Mouse (Mus musculus) limb, embryonic 11.5 days (tissue): ENCODE data around the gene Lamb3. TPM values are rescaled to one million over a fixed set of nuclear protein-coding genes. Genes with fewer than 3 reads are reported as not detected.

Experiments
- ATAC-seq: fragments of 200-750 bp; cut with Nextera tagmentation; 2 replicates; pipeline ENCODE4 v1.8.0; 2017; ENCODE audit warnings: low read depth; ENCODE audit not compliant: insufficient number of reproducible peaks, low FRiP score, low TSS enrichment
- DNase-seq: peaks from one replicate; pipeline ENCODE4 v3.0.0-alpha.2; 2015; ENCODE audit warnings: low spot score
- H3K27ac ChIP-seq: fragments of 300-500 bp; sonication (generic); replicated peaks from 2 replicates; pipeline ENCODE4 v1.5.1; 2014; ENCODE audit warnings: low read depth, mild to moderate bottlenecking, low read length
- H3K27me3 ChIP-seq: fragments of 300-500 bp; sonication (generic); 2 replicates; pipeline ENCODE4 v1.6.1; 2014; ENCODE audit warnings: mild to moderate bottlenecking, low read length, mixed read lengths; ENCODE audit not compliant: control insufficient read depth, insufficient read depth
- H3K36me3 ChIP-seq: fragments of 300-500 bp; sonication (generic); 2 replicates; pipeline ENCODE4 v1.6.1; 2014; ENCODE audit warnings: mild to moderate bottlenecking, low read length, moderate library complexity, mixed read lengths; ENCODE audit not compliant: control insufficient read depth, insufficient read depth
- H3K4me1 ChIP-seq: fragments of 300-500 bp; sonication (generic); 2 replicates; pipeline ENCODE4 v1.6.1; 2014; ENCODE audit warnings: low read length, mixed read lengths; ENCODE audit not compliant: control insufficient read depth, insufficient read depth
- H3K4me2 ChIP-seq: fragments of 300-500 bp; sonication (generic); 2 replicates; pipeline ENCODE4 v1.6.1; 2014; ENCODE audit warnings: low read depth, mild to moderate bottlenecking, moderate library complexity; ENCODE audit not compliant: severe bottlenecking
- H3K4me3 ChIP-seq: fragments of 300-500 bp; sonication (generic); 2 replicates; pipeline ENCODE4 v1.5.1; 2014; ENCODE audit warnings: low read depth, low read length
- H3K9ac ChIP-seq: fragments of 300-500 bp; sonication (generic); 2 replicates; pipeline ENCODE4 v1.6.1; 2014; ENCODE audit warnings: mild to moderate bottlenecking, low read length
- H3K9me3 ChIP-seq: fragments of 300-500 bp; sonication (generic); 2 replicates; pipeline ENCODE4 v1.6.1; 2016; ENCODE audit warnings: low read length; ENCODE audit not compliant: control insufficient read depth
- WGBS: fragments of 180-500 bp; shearing (Covaris S2); extraction: QIAGEN DNeasy Blood & Tissue Kit; methylation state at CpG from one replicate; pipeline ENCODE4 v1.1.7; 2014; 5-methylcytosine and 5-hydroxymethylcytosine counted together
- polyA plus RNA-seq: library from polyadenylated mRNA; unstranded; fragments of >200 nt; fragmentation: Nextera tagmentation; extraction: Ambion mirVana; gene quantifications from 2 replicates; pipeline ENCODE4 v1.2.1, GENCODE M21; 2014

Lamb3 gene
- polyA plus RNA-seq, 1 experiment from 2014 or later, result 0.79 TPM

DNA sequence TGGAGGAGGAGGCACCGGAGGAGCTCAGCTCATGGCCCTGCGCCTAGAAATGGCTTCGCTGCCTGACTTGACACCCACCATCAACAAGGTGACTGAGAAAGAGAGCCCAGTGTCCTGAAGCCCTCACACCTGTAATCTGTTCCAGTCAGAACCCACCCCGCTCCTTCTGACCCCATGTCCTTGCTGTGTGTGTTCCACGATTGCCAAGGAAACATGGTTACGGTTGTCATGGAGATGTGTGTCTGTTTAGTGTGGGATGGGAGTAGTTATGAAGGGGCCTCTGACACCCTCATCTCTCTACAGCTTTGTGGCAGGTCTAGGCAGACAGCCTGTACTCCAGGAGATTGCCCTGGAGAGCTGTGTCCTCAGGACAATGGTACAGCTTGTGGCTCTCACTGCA is 127.0 kb downstream of the Lamb3 start:
- 82% methylated on average over 6 of the region's 6 CpGs for WGBS
- Histone ChIP-seq H3K4me3 (no peak overlapping the region), H3K27me3 (no peaks in the 10 kb centered on the region), H3K9ac (no peak overlapping the region), H3K36me3 (no peaks in the 10 kb centered on the region), H3K4me2 (no peak overlapping the region), H3K4me1 (no peaks in the 10 kb centered on the region), H3K27ac (no peak overlapping the region), H3K9me3 (no peaks in the 10 kb centered on the region)
- DNase-seq (no peak), ATAC-seq (no peak)

DNA sequence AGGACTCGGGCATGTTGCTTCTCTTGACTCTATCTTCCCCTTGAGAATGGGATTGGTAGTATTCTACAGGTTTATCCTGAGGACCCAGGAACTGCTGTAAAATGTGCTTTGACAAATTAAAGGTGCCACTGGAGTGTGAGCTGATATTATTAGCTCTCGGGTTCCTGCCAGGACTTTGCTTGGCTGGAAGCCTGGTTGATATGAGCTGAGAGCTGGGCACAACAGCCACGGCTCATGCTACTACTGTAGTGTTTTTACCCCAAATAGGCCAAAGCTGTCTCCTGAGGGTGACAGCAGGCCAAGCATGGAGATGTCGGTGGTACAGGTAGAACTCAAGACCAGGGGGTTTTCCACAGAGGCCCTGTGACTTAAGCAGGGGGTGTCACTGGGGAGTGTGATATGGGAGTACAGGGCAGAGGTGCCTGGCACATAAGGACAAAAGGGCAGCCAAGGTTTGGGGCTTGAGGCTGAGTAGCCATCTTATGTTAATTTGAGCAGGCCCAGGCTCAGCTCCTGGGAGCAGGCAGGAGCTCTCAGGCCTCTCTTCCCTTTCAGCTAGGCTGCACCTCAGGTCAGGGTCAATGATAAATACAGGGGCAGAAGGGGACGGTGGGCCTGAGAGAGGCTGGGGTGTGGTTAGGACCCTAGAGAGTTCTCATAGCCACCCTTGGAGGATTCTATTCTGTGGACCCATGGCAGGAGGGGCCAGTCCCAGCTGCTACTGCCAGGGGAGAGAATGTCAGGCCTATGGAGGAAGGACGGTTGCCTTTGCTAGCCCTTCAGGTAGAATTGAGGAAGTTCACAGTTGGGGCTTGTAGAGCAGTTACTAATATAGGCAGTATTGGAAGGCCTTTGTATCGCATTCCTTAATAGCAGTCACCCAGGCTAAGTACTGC is 128.9 kb downstream of the Lamb3 start:
- no peak for DNase-seq
- Histone ChIP-seq H3K4me2 (no peak overlapping the region), H3K4me1 (no peaks in the 10 kb centered on the region), H3K27ac (no peak overlapping the region), H3K27me3 (no peaks in the 10 kb centered on the region), H3K9me3 (no peaks in the 10 kb centered on the region), H3K4me3 (no peak overlapping the region), H3K9ac (no peak overlapping the region), H3K36me3 (no peaks in the 10 kb centered on the region)
- 83% methylated on average over 7 of the region's 7 CpGs for WGBS
- no peak for ATAC-seq

DNA sequence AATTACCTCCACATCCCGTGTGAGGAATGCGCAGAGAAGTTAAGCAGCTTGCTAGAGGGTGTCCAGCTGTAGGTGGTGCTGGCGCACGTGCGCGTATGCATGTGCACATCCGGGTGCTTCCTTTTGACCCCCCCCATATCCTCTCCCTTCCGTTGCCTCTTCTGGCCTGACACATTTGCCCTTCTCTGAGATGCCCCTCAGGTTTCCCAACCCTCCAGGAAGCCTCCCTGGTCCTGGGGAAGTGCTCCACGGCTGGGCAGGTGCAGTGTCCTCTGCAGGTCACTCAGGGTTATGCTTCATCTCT is 129.5 kb downstream of the Lamb3 start:
- WGBS, result 82% methylated on average over 9 of the region's 9 CpGs
- DNase-seq (no peak), ATAC-seq (no peak)
- Histone ChIP-seq H3K4me3 (no peak overlapping the region), H3K9ac (no peak overlapping the region), H3K4me2 (no peak overlapping the region), H3K27ac (no peak overlapping the region), H3K4me1 (no peaks in the 10 kb centered on the region), H3K36me3 (no peaks in the 10 kb centered on the region), H3K27me3 (no peaks in the 10 kb centered on the region), H3K9me3 (no peaks in the 10 kb centered on the region)

DNA sequence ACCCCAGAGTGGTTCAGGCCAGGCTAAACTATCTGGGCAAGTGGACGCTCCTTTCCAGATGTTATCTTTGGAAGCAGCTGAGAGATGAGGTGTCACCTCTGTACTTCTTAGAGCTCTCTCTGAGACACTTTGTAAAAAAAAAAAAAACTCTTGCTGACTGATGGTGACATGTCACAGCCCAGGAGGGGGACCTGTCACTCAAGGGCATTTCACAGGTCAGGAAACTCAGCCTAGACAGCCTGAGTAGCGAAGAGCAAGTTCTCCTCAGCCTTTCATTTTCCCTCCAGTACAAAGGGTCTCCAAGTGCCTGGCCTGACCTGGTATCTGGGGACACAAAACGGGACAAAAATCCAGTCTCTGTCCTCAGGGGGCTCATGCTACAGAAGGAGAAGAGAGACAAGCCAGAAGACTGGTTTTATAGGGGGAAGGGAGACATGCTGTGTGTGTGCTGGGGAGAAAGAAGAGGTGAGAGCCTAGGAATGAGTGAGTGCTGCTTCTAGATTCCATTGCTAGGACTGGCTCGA is 130.3 kb downstream of the Lamb3 start:
- Histone ChIP-seq H3K27ac (no peak overlapping the region), H3K4me2 (no peak overlapping the region), H3K9ac (no peak overlapping the region), H3K4me3 (no peak overlapping the region), H3K36me3 (no peaks in the 10 kb centered on the region), H3K4me1 (no peaks in the 10 kb centered on the region), H3K9me3 (no peaks in the 10 kb centered on the region), H3K27me3 (no peaks in the 10 kb centered on the region)
- 66% methylated on average over 4 of the region's 4 CpGs for WGBS
- ATAC-seq (no peak), DNase-seq (no peak)

DNA sequence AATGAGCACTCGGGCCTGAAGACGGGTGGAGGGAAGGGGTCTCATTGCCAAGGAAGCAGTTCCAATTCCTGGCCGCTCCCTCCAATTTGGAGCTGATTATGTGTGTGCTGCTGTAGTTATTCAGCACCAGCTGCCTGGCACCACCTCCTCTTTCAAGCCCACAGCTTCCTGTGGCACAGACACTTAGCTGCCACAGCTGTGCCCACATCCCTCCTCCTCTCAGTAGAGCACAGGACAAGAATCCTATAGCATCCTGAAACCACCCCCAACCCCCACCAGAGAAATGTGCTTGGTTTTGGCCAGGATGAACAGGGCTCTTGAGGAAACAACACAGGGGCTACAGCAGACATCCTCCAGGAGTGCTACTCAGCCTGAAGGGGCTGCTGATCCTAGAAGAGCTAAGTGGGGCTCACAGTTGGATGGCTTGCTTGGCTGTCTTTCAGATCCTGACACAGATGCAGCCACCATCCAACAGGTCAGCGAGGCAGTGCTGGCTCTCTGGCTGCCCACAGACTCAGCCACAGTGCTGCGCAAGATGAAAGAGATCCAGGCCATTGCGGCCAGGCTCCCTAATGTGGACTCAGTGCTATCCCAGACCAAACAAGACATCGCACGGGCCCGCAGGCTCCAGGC is 131.0 kb downstream of the Lamb3 start:
- no peak for ATAC-seq

DNA sequence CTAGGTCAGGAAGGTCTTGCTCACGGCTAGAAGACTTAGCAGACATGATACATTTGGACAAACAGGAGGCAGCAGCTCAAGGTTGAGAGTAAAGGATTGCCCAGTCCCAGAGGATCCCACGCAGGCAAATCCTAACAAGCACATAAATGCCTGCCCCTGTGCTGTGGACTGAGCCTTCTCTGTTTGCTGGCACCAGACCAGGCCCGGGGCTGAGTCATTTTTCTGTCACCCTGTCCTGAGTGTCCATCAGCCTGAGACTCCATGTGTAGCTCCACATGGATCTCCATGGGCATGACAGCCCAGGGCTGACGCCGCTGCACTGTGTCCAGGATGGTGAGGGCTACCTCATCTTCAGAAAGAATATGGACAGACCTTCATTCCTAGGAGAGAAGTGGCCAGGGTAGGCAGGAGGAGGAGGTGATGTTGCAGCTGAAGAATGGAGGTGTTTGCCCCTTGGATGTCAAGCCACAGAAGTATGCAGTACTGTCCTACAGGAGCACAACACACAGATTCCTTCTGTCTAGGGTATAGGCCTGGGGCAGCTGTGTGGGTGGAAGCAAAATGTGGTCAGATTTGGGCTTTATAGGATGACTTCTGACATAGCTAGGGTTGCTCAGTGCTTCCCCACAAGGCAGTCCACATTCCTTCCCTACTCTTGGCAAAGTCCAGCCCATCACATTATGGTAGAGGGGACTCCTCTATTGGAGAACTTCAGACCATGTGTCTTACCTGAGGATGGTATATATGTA is 134.9 kb downstream of the Lamb3 start:
- Histone ChIP-seq H3K9me3 (no peaks in the 10 kb centered on the region), H3K36me3 (no peaks in the 10 kb centered on the region), H3K4me2 (no peak overlapping the region), H3K9ac (no peak overlapping the region), H3K4me3 (no peak overlapping the region), H3K27ac (no peak overlapping the region), H3K4me1 (no peaks in the 10 kb centered on the region), H3K27me3 (no peaks in the 10 kb centered on the region)
- DNase-seq (no peak), ATAC-seq (no peak)
- WGBS, result 86% methylated on average over 5 of the region's 5 CpGs

More for the DNA sequence above, 131.0 kb downstream of the Lamb3 start:
- DNase-seq, result no peak
- H3K4me3 ChIP-seq, result no peak overlapping the region
- H3K4me2 ChIP-seq, result no peak overlapping the region
- H3K4me1 ChIP-seq, result no peaks in the 10 kb centered on the region
- H3K9me3 ChIP-seq, result no peaks in the 10 kb centered on the region
- H3K27me3 ChIP-seq, result no peaks in the 10 kb centered on the region
- no peak overlapping the region for H3K9ac ChIP-seq
- H3K27ac ChIP-seq, result no peak overlapping the region
- WGBS, result 81% methylated on average over 9 of the region's 9 CpGs
- H3K36me3 ChIP-seq, result no peaks in the 10 kb centered on the region

DNA sequence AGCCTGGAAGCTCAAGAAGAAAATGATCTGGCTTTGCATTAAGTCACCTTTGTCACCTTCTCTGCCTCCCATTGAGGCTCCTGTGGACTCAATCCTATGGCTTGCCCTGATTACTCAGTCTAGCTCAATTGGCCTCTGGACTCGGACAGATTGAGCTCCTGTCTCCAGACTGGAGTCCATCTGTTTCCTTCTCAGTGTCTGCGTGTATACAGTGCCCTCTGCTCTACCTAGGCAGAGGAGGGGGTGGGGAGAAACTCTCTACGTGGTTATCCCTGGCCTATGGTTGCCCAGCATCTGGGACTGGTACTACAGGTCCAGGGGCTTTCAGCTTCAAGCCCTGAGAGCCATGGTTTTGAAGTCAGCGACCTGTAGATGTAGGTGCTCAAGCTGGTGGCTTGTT is 136.4 kb downstream of the Lamb3 start:
- H3K36me3 ChIP-seq, result no peaks in the 10 kb centered on the region; the same call in 1 of the 2 replicates
- ATAC-seq (no peak), DNase-seq (no peak)
- H3K27ac ChIP-seq, result no peak overlapping the region
- H3K27me3 ChIP-seq, result no peaks in the 10 kb centered on the region
- no peaks in the 10 kb centered on the region for H3K9me3 ChIP-seq
- no peak overlapping the region for H3K4me2 ChIP-seq
- no peak overlapping the region for H3K4me3 ChIP-seq
- H3K9ac ChIP-seq, result no peak overlapping the region
- no peaks in the 10 kb centered on the region for H3K4me1 ChIP-seq
- WGBS, result 73% methylated on average over 4 of the region's 4 CpGs

DNA sequence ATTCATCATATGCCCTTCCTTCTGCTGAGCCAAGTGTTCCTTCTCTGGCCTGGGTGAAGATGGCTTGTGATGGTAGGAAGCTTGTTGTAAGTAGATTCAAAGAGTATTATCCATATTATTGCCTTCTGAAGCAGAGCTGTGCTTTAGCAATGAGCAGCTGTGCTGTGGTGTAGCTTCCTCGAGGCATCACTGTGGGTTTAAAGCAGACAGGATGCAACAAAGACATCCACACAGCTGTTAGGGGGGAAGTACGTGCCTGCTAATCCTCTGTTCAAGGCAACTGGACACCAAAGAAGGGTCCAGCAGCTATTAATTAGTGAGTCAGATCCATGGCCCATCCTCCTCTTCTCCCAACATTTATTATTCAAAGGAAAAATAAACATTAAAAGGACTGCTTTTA is 137.5 kb downstream of the Lamb3 start:
- WGBS, result 10% methylated on average over 2 of the region's 2 CpGs
- no peak overlapping the region for H3K9ac ChIP-seq
- H3K4me2 ChIP-seq, result no peak overlapping the region
- H3K4me3 ChIP-seq, result no peak overlapping the region
- H3K27ac ChIP-seq, result no peak overlapping the region
- no peaks in the 10 kb centered on the region; the same call in 1 of the 2 replicates for H3K36me3 ChIP-seq
- H3K27me3 ChIP-seq, result no peaks in the 10 kb centered on the region
- DNase-seq (no peak), ATAC-seq (no peak)
- no peaks in the 10 kb centered on the region for H3K9me3 ChIP-seq
- no peaks in the 10 kb centered on the region for H3K4me1 ChIP-seq
